Mouse (Mus musculus) liver, embryonic 14.5 days (tissue): ENCODE measurements at regions not wholly inside any gene's neighbourhood (a gene's known extent, or its start where the extent isn't known, plus 50 kb on each side); places are given as distances from the start of the nearest gene placed in this dataset.

Source experiments
- CTCF ChIP-seq: IDR thresholded peaks from 2 replicates; pipeline ENCODE4 v1.5.1; 2016; ENCODE audit warnings: antibody characterized with exemption, low read depth, control low read depth
- EP300 ChIP-seq: IDR thresholded peaks from 2 replicates; pipeline ENCODE4 v1.6.1; 2016; ENCODE audit warnings: antibody characterized with exemption, low read depth

- TF ChIP-seq CTCF (no peak), EP300 (no peak)
These were observed 301.3 kb downstream of the Arl6ip6 start for GRCm38 (mm10) chr2:53492788-53493187.
